Mouse (Mus musculus) myocyte (in vitro differentiated cells): ENCODE measurements around the gene BC035947. TPM values are rescaled to one million over a fixed set of nuclear protein-coding genes. Genes with fewer than 3 reads are reported as not detected.

Source experiments
- H3K27me3 ChIP-seq: one replicate; pipeline ENCODE4 v1.6.1; 2011; ENCODE audit not compliant: control insufficient read depth, insufficient read depth, insufficient read length
- H3K36me3 ChIP-seq: one replicate; pipeline ENCODE4 v1.6.1; 2011; ENCODE audit not compliant: control insufficient read depth, insufficient read depth
- H3K4me2 ChIP-seq: one replicate; pipeline ENCODE4 v1.6.1; 2011; ENCODE audit warnings: low read depth, control low read depth
- H3K4me3 ChIP-seq: one replicate; pipeline ENCODE4 v1.5.1; 2011; ENCODE audit warnings: mild to moderate bottlenecking, control low read depth, moderate library complexity
- H3K79me2 ChIP-seq: one replicate; pipeline ENCODE4 v1.6.1; 2011; ENCODE audit not compliant: control insufficient read depth, insufficient read depth
- H3ac ChIP-seq: one replicate; pipeline ENCODE4 v1.6.1; 2011; ENCODE audit not compliant: control insufficient read depth, insufficient read length
- CEBPB ChIP-seq: IDR thresholded peaks from 2 replicates; pipeline ENCODE4 v1.6.1; 2011; ENCODE audit warnings: mild to moderate bottlenecking, moderate library complexity; ENCODE audit not compliant: poor library complexity, insufficient read depth, severe bottlenecking
- E2F4 ChIP-seq: IDR thresholded peaks from one replicate; pipeline ENCODE4 v1.6.1; 2011; ENCODE audit warnings: mild to moderate bottlenecking, control low read depth, moderate library complexity; ENCODE audit not compliant: insufficient read depth
- MAX ChIP-seq: IDR thresholded peaks from one replicate; pipeline ENCODE4 v1.6.1; 2011; ENCODE audit warnings: low read depth, mild to moderate bottlenecking, control low read depth
- MYOD1 ChIP-seq, 3 experiments: IDR thresholded peaks; one replicate each; pipeline ENCODE4 v1.6.1; 2011; ENCODE audit warnings: control low read depth in 2 of 3, low read depth in 2 of 3, mild to moderate bottlenecking in 2 of 3, moderate library complexity in 1 of 3; ENCODE audit not compliant: insufficient read length in 2 of 3, control insufficient read depth in 1 of 3
- MYOG ChIP-seq, 3 experiments: IDR thresholded peaks; one replicate each; pipeline ENCODE4 v1.6.1; 2011; ENCODE audit warnings: control low read depth in 2 of 3, low read depth in 2 of 3, mild to moderate bottlenecking in 2 of 3; ENCODE audit not compliant: insufficient read length in 2 of 3, control insufficient read depth in 1 of 3, insufficient read depth in 1 of 3
- POLR2A ChIP-seq: IDR thresholded peaks from one replicate; pipeline ENCODE4 v1.6.1; 2011; ENCODE audit warnings: low read depth, mild to moderate bottlenecking, control low read depth, moderate library complexity; ENCODE audit not compliant: insufficient read length
- POLR2AphosphoS2 ChIP-seq: IDR thresholded peaks from one replicate; pipeline ENCODE4 v1.6.1; 2011; ENCODE audit warnings: low read depth, control low read depth; ENCODE audit not compliant: insufficient read length
- REST ChIP-seq: IDR thresholded peaks from one replicate; pipeline ENCODE4 v1.6.1; 2011; ENCODE audit warnings: mild to moderate bottlenecking, control low read depth, moderate library complexity; ENCODE audit not compliant: insufficient read depth, insufficient read length
- SRF ChIP-seq: IDR thresholded peaks from one replicate; pipeline ENCODE4 v1.6.1; 2011; ENCODE audit warnings: low read depth; ENCODE audit not compliant: control insufficient read depth, insufficient read length
- TCF12 ChIP-seq: IDR thresholded peaks from one replicate; pipeline ENCODE4 v1.6.1; 2011; ENCODE audit warnings: mild to moderate bottlenecking, control low read depth; ENCODE audit not compliant: poor library complexity, insufficient read depth, severe bottlenecking
- TCF3 ChIP-seq: IDR thresholded peaks from one replicate; pipeline ENCODE4 v1.6.1; 2011; ENCODE audit warnings: low read depth, control low read depth; ENCODE audit not compliant: insufficient read length
- USF1 ChIP-seq: IDR thresholded peaks from one replicate; pipeline ENCODE4 v1.6.1; 2011; ENCODE audit warnings: low read depth, mild to moderate bottlenecking, control low read depth, moderate library complexity
- polyA plus RNA-seq: library from polyadenylated mRNA; unstranded; fragments of >200 nt; fragmentation: generic; extraction: Trizol; gene quantifications from one replicate; pipeline ENCODE4 v1.2.1, GENCODE M21; 2012; ENCODE audit warnings: missing spikeins

Gene BC035947
- polyA plus RNA-seq, 1 experiment, result not detected

DNA sequence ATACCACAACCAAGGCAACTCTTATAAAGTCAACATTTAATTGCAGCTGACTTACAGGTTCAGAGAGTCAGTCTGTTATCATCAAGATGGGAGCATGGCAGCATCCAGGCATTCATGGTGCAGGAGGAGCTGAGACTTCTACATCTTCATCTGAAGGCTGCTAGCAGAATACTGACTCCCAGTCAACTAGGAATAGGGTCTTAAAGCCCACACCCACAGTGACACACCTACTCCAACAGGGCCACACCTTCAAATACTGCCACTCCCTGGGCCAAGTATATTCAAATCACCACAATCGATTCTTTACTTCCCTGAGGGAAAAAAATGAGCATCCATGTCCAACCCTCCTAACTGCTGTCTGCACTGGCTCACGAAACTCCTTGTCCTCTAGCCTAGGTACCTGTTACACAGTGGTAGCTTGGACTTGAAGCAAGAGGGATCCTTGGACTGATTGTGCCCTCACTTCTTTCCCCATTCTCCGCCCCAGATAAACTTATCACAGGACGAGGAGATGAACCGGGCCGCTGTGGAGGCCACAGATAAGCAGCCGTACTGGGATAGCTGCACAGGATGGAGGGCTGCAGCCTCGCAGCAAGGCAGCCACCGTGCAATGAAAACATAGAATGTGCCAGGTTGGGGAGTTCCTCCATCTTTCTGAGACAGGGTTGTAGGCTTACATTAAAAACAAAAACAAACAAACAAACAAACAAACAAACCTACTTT lies 22.6 kb upstream of the BC035947 start:
- TF ChIP-seq POLR2A (no peak), USF1 (no peak), POLR2AphosphoS2 (no peak), CEBPB (no peak), REST (no peak), SRF (no peak)
- no peaks in the 10 kb centered on the region for H3K27me3 ChIP-seq
- H3K4me3 ChIP-seq, result no peak overlapping the region
- H3K79me2 ChIP-seq, result no peaks in the 10 kb centered on the region
- H3ac ChIP-seq, result no peak overlapping the region
- no peak overlapping the region for H3K4me2 ChIP-seq
- H3K36me3 ChIP-seq, result no peaks in the 10 kb centered on the region

DNA sequence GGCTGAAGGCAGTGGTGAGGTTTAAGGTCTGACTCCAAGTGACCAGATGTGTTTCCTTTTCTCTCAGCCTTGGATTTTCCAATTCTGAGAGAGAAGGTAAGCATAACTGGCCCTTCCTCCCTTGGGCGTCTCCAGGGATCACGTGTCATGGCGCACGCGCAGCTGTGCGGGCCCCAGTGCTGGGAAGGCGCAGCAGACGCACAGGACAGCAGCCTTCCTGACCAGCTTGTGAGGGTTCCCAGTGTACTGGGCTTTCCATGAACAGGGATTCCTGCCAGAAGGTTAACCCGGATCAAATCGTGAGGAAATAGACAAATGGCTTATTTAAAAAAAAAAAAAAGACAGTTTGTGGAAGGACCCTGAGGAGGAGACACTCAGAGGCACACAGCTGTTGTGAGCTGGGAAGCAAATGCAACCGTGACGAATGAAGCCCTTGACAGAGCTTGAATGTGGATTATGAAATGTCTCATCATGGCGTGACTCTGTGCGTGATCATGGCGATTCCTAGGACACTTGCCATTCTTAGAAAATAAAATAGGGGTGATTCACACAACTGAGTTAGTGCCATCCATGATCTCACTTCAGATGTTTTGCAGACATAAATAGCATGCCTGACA lies 20.3 kb upstream of the BC035947 start:
- no peaks in the 10 kb centered on the region for H3K36me3 ChIP-seq
- TF ChIP-seq CEBPB (peak; percentile 38; the same call in 1 of the 2 replicates), POLR2AphosphoS2 (no peak), USF1 (peak; percentile 67), MAX (no peak), TCF3 (peak; percentile 31), SRF (no peak), E2F4 (no peak), MYOD1 (IDR thresholded peaks at IDR 0.05; ENCODE audit: control insufficient read depth in 1 of 3, insufficient read length in 2 of 3, low read depth in 2 of 3) (peak; percentile 27 to 67 (median 48)), POLR2A (peak; percentile 49), REST (no peak), TCF12 (peak; percentile 23), MYOG (IDR thresholded peaks at IDR 0.05; ENCODE audit: control insufficient read depth in 1 of 3, insufficient read depth in 1 of 3, insufficient read length in 2 of 3, low read depth in 2 of 3) (peak in 2 of 3 experiments; percentile 80 to 84)
- H3ac ChIP-seq, result no peak overlapping the region
- no peak overlapping the region for H3K4me3 ChIP-seq
- H3K27me3 ChIP-seq, result no peaks in the 10 kb centered on the region
- H3K79me2 ChIP-seq, result no peaks in the 10 kb centered on the region
- peak overlapping the region; percentile 57 for H3K4me2 ChIP-seq

DNA sequence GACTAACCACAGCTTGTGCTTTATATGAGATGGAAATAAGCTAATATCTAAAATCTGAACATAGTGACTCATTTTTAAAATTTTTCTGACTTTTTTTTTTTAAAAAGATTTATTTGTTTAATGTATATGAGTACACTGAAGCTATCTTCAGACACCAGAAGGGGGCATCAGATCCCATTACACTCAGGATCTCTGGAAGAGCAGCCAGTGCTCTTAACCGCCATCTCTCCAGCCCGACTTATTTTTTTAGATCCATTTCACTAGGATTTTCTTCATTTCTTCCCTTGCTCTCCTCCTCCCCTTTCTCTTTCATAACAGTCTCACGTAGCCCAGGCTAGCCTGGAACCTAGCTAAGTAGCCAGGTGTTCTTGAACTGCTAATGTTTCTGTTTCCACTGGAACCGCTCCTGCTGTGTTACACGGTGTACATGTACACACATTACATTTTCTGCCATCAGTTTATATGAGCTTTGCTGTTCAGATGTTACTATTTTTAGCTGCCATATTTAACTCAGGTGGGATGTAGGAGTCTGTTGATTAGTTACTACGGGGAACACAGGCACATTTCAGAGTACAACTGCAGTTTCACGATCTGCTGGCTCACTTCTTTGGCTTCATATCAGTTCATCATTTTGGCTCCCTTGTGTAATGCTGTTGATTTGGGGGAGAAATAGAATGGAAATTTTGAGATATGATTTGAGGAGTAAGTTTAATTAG lies 18.7 kb upstream of the BC035947 start:
- no peaks in the 10 kb centered on the region for H3K36me3 ChIP-seq
- TF ChIP-seq SRF, result no peak
- TF ChIP-seq TCF3, result no peak
- no peak for TF ChIP-seq CEBPB
- TF ChIP-seq USF1, result no peak
- no peak for TF ChIP-seq MYOD1 (IDR thresholded peaks at IDR 0.05; ENCODE audit: control insufficient read depth in 1 of 3, insufficient read length in 2 of 3, low read depth in 2 of 3)
- no peak for TF ChIP-seq MYOG (IDR thresholded peaks at IDR 0.05; ENCODE audit: control insufficient read depth in 1 of 3, insufficient read depth in 1 of 3, insufficient read length in 2 of 3, low read depth in 2 of 3)
- no peak for TF ChIP-seq TCF12
- TF ChIP-seq REST, result no peak
- TF ChIP-seq E2F4, result no peak
- H3K4me2 ChIP-seq, result no peak overlapping the region
- no peaks in the 10 kb centered on the region for H3K27me3 ChIP-seq
- no peaks in the 10 kb centered on the region for H3K79me2 ChIP-seq
- no peak overlapping the region for H3K4me3 ChIP-seq
- H3ac ChIP-seq, result no peak overlapping the region

DNA sequence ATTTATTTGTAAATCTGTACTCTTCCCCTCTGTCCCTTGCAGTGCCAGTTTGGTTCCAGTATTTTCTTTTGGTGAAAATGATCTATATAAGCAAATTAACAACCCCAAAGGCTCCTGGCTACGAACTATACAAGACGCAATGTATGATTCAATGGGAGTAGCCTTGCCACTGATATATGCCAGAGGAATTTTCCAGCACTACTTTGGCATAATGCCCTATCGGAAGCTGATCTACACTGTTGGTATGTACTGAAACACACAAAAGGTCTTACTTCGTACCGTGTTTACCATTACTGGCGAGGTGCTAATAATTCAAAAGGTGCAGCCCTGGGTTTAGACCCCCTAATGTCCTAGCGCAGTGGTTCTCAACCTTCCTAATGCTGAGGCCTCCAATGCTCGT lies 17.1 kb upstream of the BC035947 start:
- no peak for TF ChIP-seq TCF3
- no peak for TF ChIP-seq MYOG (IDR thresholded peaks at IDR 0.05; ENCODE audit: control insufficient read depth in 1 of 3, insufficient read depth in 1 of 3, insufficient read length in 2 of 3, low read depth in 2 of 3)
- TF ChIP-seq REST, result no peak
- no peak for TF ChIP-seq MYOD1 (IDR thresholded peaks at IDR 0.05; ENCODE audit: control insufficient read depth in 1 of 3, insufficient read length in 2 of 3, low read depth in 2 of 3)
- no peak for TF ChIP-seq E2F4
- no peak for TF ChIP-seq POLR2AphosphoS2
- no peak for TF ChIP-seq CEBPB
- TF ChIP-seq SRF, result no peak
- no peak for TF ChIP-seq POLR2A
- no peak for TF ChIP-seq TCF12
- TF ChIP-seq USF1, result no peak
- no peak for TF ChIP-seq MAX
- Histone ChIP-seq H3K4me2 (no peak overlapping the region), H3K27me3 (no peaks in the 10 kb centered on the region), H3K79me2 (no peaks in the 10 kb centered on the region), H3ac (no peak overlapping the region), H3K4me3 (no peak overlapping the region), H3K36me3 (no peaks in the 10 kb centered on the region)

DNA sequence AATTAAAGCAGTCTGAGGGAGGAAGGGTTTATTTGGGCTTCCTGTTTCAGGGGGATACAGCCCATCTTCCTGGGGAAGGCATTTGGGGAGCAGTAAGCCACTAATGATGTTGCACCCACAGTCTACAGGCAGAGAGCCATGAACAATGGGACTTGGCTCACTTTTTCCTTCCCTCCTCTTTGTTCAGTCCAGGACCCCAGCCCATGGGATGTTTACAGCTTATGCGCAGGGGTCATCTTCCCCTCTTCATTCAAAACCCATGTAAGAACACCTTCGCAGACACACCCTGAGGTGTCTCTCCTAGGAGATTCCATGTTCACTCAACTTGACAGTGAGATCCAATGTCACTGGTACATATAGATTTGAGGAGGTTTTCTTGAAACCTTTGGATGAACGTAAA lies 16.4 kb upstream of the BC035947 start:
- no peak for TF ChIP-seq POLR2A
- no peak for TF ChIP-seq E2F4
- TF ChIP-seq USF1, result no peak
- no peak for TF ChIP-seq TCF3
- no peak for TF ChIP-seq MAX
- TF ChIP-seq MYOD1 (IDR thresholded peaks at IDR 0.05; ENCODE audit: control insufficient read depth in 1 of 3, insufficient read length in 2 of 3, low read depth in 2 of 3), result no peak
- TF ChIP-seq REST, result no peak
- no peak for TF ChIP-seq MYOG (IDR thresholded peaks at IDR 0.05; ENCODE audit: control insufficient read depth in 1 of 3, insufficient read depth in 1 of 3, insufficient read length in 2 of 3, low read depth in 2 of 3)
- H3K36me3 ChIP-seq, result no peaks in the 10 kb centered on the region
- H3K27me3 ChIP-seq, result no peaks in the 10 kb centered on the region
- no peak overlapping the region for H3ac ChIP-seq
- H3K4me3 ChIP-seq, result no peak overlapping the region
- no peak overlapping the region for H3K4me2 ChIP-seq
- H3K79me2 ChIP-seq, result no peaks in the 10 kb centered on the region
